Mouse (Mus musculus): ENCODE data around the gene Gpc2.
A peak's percentile ranks its signal among the peaks of the same experiment; 100 is the strongest.

Gpc2 gene

DNA sequence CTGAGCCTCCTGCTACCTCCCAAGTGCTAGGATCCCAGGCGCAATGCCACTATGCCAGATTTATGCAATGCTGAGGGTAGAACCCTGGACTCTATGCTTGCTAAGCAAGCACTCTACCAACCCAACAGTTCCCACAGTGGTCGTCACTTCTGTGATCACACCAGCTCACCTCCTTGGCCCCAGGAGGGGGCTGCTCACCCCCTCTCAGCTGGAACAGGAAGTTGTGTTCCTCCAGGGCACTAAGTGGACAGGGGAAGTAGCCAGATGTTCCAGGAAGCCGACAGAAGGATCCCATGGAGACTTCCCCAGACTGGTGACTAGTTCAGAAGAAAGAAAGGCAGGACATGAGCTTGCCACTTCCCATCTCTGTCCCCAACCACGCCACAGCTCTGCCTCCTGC lies 17.8 kb downstream of the Gpc2 start:
- DNase-seq (ENCODE audit: low spot score), result no peak

DNA sequence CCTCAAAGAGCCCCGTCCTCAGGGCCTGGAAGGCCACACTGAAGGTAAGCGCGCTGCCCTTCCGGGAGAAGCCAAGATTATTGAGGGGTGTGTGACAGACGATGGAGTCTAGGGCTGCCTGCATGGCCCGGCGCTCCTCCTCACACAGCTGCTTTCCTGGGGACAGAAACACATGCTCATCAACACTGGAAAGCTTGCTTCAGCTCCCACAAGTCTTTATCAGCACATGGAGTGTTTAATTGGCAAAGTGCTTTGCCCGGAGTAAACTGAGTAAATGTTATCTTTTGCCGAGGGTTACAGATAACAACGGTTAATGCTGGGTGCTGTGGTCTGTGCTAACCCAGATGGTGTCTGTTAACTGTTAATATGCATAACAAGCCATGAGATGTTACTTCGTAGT lies 19.0 kb downstream of the Gpc2 start:
- no peak for DNase-seq (ENCODE audit: low spot score)

- no peak for DNase-seq (ENCODE audit: low spot score)
These were observed 19.8 kb downstream of the Gpc2 start for GRCm38 (mm10) chr5:138260051-138260450.

GRCm38 (mm10) chr5:138258993-138259392 lies 20.8 kb downstream of the Gpc2 start:
- DNase-seq (ENCODE audit: low spot score), result no peak

DNA sequence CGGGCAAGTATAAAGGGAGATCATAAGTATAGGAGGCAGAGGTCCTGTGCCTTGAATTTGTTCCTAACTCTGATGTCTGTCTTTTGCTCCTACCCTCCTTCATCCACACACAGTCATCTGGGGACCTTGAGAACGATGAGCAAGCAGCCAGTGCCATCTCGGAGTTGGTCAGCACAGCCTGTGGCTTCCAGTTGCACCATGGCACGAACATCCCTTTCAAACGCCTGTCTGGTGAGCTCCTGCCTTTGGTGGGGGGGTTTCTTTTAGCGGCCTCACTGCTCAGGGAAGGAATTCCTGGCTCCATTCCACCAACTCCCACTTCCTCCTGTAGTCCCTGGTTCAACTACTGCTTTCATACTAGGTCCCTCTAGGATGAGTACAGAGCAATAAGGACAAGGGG lies 21.3 kb downstream of the Gpc2 start:
- no peak for DNase-seq (ENCODE audit: low spot score)

DNA sequence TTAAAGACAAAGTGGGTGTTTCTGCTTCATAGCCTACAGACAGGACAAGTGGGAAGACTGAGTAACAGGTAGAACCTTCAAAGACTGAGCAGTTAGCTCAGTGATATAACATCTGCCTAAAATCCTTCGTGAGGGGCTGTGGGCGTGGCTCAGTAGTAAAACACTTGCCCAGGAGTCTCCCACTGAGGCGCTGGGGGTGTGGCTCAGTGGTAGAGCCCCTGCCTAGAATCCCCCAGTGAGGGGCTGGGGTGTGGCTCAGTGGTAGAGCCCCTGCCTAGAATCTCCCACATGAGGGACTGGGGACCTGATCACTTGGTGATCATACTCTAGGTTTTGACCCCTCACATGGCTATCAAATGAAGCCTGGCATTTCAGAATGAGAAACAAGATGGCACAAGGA lies 21.7 kb downstream of the Gpc2 start:
- DNase-seq (ENCODE audit: low spot score), result no peak

DNA sequence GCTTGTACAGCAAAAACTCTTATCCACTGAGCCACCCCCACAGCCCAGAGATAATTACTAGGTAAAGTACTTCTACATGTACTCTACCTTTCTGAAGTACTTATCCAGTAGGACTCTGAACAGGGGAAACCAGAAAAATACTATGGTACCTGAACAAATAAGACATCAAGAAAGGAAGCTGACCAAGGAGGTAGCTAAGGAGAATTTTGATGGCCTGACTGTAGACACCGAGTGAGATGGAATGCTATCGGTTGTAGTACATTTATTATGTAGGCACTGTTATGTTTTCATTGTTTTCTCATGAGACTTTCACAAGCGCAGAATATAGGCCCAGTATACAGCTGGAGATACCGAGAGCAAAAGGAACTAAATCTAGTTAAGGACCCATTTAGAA lies 22.2 kb downstream of the Gpc2 start:
- DNase-seq (ENCODE audit: low spot score), result no peak

DNA sequence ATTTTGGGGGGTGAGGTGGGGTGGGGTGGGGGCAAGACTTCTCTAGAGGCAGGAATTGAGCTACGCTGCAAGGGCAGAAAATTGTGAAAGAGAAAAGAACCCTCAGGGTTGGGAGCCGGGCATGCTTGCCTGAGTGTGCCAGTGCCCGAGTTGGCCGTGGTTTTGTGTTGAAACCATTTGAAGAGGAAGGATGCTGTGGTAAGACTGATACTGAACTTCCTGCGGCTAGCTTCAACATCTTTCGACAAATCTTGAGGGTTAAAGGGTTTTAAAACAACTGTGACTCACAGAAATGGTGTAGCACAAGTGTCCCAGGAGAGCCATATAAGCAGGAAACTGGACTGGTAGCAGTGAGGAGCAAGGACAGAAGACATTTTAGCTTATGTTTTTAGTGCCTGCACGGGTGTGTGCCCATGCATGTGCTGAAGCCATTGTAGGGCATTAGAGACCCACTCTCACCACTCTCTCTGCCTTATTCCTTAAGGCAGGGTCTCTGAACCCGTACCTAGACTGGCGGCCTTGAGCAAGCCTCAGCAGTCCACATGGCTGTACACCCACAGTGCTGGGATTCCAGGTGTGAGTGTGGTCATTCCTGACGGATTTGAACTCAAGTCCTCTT lies 22.7 kb downstream of the Gpc2 start:
- DNase-seq (ENCODE audit: low spot score), result no peak

DNA sequence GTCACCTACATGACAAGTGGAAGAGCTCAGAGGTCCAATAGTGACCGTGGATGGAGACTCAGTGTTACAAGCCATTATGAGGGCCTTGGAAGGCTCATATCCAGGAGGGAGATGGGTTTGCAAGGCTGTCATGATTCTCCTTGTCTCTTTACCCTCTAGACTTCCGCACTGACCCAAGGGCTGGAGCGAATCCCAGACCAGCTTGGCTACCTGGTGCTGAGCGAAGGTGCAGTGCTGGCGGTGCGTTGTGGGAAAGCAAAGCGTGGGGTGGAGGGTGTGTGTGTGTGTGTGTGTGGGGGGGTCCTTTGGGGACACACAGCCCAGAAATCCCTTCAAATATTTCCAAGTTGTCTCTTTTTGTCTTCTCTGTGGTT lies 23.7 kb downstream of the Gpc2 start:
- DNase-seq (ENCODE audit: low spot score), result no peak

DNA sequence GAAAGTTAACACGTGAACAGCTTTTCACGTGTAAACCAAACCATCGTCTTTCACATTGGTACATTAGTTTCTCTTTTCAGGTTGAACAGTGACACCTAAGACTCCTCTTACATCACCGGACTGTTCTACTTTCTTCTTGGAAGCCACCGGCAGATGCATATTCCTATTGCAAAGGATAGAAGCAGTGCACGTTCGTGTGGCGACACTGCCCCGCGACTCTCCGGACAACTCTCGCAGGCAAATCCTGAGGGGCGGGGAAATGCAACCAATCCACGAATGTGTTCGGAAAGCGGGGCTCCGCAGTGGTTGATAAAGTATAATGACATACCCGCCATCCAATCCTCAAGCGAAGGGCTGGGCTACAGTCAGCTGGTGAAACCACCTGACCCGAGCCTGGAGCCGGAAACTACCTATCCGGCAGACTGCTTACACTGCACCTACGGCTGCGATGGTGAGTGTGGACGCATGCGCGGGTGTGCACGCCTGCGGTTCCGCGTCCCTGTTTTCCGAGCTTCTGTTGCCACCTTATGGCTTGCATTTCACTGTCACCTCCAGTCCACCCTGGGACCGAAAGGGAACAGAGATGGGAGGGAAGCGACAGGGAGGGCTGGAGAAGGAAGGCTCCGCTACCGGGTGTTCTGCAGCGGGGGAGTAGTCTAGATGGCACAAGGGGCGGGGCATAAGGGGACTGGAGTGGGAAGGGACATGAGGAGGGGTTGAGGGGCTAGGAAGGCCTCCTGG lies 24.3 kb downstream of the Gpc2 start, which contains the start of gene Lamtor4:
TSS of gene Lamtor4 (plus strand) at position 130 of the 741 bp plus-strand sequence.
- DNase-seq (ENCODE audit: low spot score), result peak; percentile 99

DNA sequence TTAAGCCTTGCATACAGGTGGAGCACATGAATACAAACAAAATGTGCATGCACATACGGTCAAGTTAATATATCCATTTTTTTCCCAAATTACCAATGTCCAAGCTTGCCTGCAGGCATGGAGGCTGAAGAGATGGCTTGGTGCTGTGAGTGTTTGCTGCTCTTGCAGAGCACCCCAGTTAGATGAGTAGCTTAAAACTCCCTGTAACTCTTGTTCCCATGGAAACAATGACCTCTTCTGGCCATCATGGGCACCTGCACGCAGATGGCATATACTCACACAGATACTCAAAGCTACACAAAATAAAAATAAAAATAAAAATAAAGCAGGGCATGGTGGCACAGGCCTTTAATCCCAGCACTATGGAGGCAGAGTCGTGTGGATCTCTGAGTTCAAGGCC lies 26.7 kb downstream of the Gpc2 start:
- DNase-seq (ENCODE audit: low spot score), result no peak

- DNase-seq (ENCODE audit: low spot score), result no peak
These were observed 28.7 kb downstream of the Gpc2 start for GRCm38 (mm10) chr5:138251144-138251543.

DNA sequence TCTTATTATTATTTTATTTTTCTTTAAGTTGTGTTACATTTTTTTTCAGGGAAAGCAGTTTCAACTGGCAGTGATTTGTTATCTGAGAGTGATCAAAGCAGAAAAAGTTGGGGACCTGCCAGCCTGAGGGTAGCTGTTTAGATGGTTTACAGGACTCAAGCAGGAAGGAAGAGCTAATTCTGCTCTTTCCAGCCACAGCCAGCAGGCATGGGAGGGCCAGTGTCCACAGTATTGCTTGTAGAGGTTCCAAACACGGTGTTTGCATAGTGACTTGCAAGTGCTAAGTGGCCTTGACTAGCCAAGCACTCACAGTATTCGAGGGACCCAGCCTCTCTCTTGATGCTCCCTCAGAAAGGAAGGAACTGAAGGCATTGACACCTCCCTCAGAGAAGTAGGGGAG lies 38.3 kb downstream of the Gpc2 start:
- DNase-seq (ENCODE audit: low spot score), result no peak

DNA sequence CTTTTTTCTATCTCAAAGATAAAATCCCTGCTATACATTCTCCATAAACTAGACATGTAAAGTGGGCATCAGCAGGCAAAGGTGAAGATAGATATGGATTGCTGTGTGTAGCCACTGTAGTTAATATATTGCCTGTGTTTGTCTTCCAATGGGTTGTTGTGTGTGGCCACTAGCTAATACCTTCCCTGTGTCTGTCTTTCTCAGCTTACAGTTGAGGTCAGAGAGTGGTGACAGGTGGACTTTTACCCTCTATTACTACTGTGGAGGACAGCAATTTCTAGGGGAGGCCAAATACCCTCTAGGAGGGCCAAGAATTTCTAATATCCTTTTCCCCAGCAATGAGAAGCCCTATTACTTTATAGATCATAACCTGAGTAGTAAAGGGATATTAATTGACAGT lies 45.6 kb downstream of the Gpc2 start:
- no peak for DNase-seq (ENCODE audit: low spot score)

DNA sequence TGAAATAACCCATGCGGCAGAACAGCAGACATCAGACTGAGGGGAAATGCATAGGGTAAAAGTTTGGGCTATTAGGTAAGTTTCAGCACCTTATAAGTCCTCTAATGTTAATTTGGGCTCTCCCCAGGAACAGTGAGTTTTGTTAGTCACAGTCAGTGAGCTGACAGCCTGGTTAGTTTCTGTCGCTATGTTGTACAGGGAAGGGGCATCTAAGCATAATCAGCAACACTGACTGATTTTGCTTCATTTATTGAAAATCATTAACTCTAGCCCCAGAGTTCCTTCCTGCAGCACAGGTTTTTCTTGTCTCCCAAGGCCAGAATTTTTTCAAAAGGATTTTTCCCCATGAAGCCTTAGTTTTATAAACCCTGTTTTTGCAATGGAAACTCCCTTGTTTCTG lies 46.0 kb downstream of the Gpc2 start:
- no peak for DNase-seq (ENCODE audit: low spot score)

GRCm38 (mm10) chr5:138229511-138229910 lies 50.3 kb downstream of the Gpc2 start:
- DNase-seq (ENCODE audit: low spot score), result no peak

GRCm38 (mm10) chr5:138228026-138228425 lies 51.8 kb downstream of the Gpc2 start:
- peak; percentile 69 for DNase-seq (ENCODE audit: low spot score)

DNA sequence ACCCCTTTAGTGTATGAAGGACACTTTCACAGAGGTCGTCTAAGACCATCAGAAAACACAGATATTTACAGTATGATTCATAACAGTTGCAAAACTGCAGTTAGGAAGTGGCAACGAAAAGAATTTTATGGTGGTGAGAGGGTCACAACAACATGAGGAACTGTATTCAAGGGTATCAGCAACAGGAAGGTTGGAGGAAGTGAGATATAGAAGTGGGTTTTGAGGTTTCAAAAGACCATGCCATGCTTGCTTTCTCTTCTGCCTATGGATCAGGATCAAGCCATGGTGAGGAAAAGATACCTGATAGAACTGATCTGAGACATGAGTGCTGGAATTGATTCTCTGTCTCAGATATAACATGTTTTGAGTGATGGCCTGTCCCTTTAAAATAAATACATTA lies 52.4 kb downstream of the Gpc2 start:
- no peak for DNase-seq (ENCODE audit: low spot score)

DNA sequence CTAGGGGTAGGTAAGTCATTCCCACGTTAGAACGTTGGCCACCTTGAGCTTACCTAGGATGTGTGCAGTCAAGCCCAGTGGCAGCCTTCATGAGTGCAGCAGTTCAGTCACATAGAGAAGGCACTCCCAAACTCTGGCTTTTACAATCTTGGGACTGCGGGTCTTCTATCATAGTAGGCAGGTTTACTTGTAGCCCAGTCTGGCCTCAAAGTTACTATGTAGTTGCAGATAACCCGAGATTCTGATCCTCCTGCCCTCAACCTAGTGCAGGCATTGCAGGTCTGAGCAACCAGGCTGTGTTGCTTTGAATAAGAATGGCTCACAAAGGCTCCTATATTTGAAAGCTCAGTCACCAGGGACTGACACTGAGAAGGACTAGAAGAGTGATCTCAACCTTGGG lies 53.3 kb downstream of the Gpc2 start:
- DNase-seq (ENCODE audit: low spot score), result no peak

GRCm38 (mm10) chr5:138225700-138226099 lies 54.1 kb downstream of the Gpc2 start, which contains the start of gene Nxpe5:
Gene Nxpe5, plus strand, starts transcription at chr5:138225898.
- DNase-seq (ENCODE audit: low spot score), result no peak
